ENCODE assay signal across 8 mouse cellular contexts in the genomic region with DNA sequence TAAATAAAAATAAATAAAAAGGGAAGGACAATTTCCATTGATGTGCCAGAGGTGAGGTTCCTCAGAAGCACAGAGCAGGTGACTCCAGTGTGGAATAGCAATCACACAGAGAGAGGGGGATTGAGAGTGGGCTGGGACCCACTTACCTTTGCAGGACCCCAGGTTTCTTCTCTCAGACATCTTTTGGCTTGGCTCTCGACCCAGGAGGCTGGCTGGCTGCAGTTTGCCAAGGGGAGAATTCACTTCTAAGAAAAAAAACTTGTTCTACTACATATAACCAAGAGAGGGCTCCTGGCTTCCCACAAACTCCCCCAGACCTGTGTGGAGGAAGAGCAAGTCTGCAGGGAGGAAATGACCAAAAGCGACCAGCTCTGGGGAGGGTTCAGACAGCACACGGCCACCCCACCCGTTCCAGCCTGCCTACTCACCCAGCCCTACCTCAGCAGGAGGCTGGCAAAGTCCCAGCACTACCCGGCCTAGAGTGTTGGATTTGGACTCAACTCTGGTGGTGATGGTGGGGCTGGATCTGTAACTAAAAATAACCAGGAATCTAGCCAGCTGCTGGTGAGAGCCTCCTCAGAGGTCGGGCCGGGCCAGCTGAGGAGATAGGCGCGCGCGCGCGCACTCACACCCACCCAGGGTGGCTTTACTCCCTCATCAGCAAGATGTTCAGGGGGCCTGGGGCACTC. TPM values are rescaled to one million over a fixed set of nuclear protein-coding genes. Genes with fewer than 3 reads are reported as not detected.
DNase-seq lines count a peak whose midpoint lies in the region; ATAC-seq lines count a peak whose summit lies in the region.

No protein-coding gene starts in this region.

- peak overlapping the region; percentile 100 for H3K27ac ChIP-seq in embryonic facial prominence, embryonic 14.5 days (replicated peaks; ENCODE audit: low read depth, low read length)
- peak overlapping the region; percentile 100 for H3K27ac ChIP-seq in heart, embryonic 16.5 days (ENCODE audit: low read length)
- H3K27ac ChIP-seq in macrophage: 0 out of 2 replicates have a peak overlapping the region, but pooled peaks have one; percentile 2

- no peaks in the 10 kb centered on the region for H3K9me3 ChIP-seq in embryonic facial prominence, embryonic 14.5 days (ENCODE audit: control insufficient read depth, low read length)
- H3K9me3 ChIP-seq in heart, embryonic 16.5 days (replicated peaks; ENCODE audit: control insufficient read depth, low read length): no peaks in the 10 kb centered on the region

- H3K36me3 ChIP-seq in embryonic facial prominence, embryonic 14.5 days (ENCODE audit: control insufficient read depth, insufficient read depth, low read length): peaks cover 20% of the 10 kb centered on the region; the same call in 1 of the 2 replicates
- 0 out of 2 replicates have a peak, but pooled peaks cover 3% of the 10 kb centered on the region for H3K36me3 ChIP-seq in heart, embryonic 16.5 days (ENCODE audit: control insufficient read depth, insufficient read depth)
- peaks cover 10% of the 10 kb centered on the region; the same call in 1 of the 2 replicates for H3K36me3 ChIP-seq in macrophage (ENCODE audit: inconsistent target)

- 23% methylated on average over 13 of the region's 13 CpGs for WGBS in embryonic facial prominence, embryonic 14.5 days
- WGBS in heart, embryonic 16.5 days: 6% methylated on average over 13 of the region's 13 CpGs
- 62% methylated on average over 13 of the region's 13 CpGs for WGBS in macrophage (ENCODE audit: missing documents)

- H3K4me2 ChIP-seq in embryonic facial prominence, embryonic 14.5 days (ENCODE audit: low read depth, low read length): peak overlapping the region; percentile 100
- peak overlapping the region; percentile 98 for H3K4me2 ChIP-seq in heart, embryonic 16.5 days (ENCODE audit: low read depth, low read length)

- DNase-seq in 3T3-L1 (ENCODE audit: low read depth, low spot score) (peak; percentile 94), MN1 (ENCODE audit: low spot score) (peak; percentile 24)
- peak; percentile 82 for DNase-seq in embryonic facial prominence, embryonic 14.5 days (ENCODE audit: low spot score)
- DNase-seq in kidney, postnatal 25 days: peak; percentile 76 to 88
- peak; percentile 63 for DNase-seq in testis, postnatal 14 days (ENCODE audit: low spot score)
- no peak for DNase-seq in T-cell, adult 2 months (ENCODE audit: low spot score)

- H3K9ac ChIP-seq in embryonic facial prominence, embryonic 14.5 days (ENCODE audit: low read depth, low read length): peak overlapping the region; percentile 100; the same call in 1 of the 2 replicates
- peak overlapping the region; percentile 72 for H3K9ac ChIP-seq in heart, embryonic 16.5 days (ENCODE audit: low read length)

- no peak for ATAC-seq in embryonic facial prominence, embryonic 14.5 days (ENCODE audit: low read depth)
- ATAC-seq in heart, embryonic 16.5 days (replicated peaks; ENCODE audit: extremely low read depth, insufficient read depth, low FRiP score): peak; percentile 7

- H3K79me2 ChIP-seq in macrophage (ENCODE audit: inconsistent target): peaks cover 34% of the 10 kb centered on the region

- H3K27me3 ChIP-seq in embryonic facial prominence, embryonic 14.5 days (replicated peaks; ENCODE audit: control insufficient read depth, insufficient read depth, low read length): no peaks in the 10 kb centered on the region
- no peaks in the 10 kb centered on the region for H3K27me3 ChIP-seq in heart, embryonic 16.5 days (ENCODE audit: control insufficient read depth, insufficient read depth, low read length)

- peaks cover 59% of the 10 kb centered on the region for H3K4me1 ChIP-seq in embryonic facial prominence, embryonic 14.5 days (ENCODE audit: control insufficient read depth, insufficient read depth, low read length)
- H3K4me1 ChIP-seq in heart, embryonic 16.5 days (ENCODE audit: control insufficient read depth, insufficient read depth, low read length): peaks cover 66% of the 10 kb centered on the region

- H3K4me3 ChIP-seq in embryonic facial prominence, embryonic 14.5 days (ENCODE audit: low read depth, low read length): peak overlapping the region; percentile 90
- H3K4me3 ChIP-seq in heart, embryonic 16.5 days (ENCODE audit: low read length): peak overlapping the region; percentile 73
- no peak overlapping the region for H3K4me3 ChIP-seq in macrophage (ENCODE audit: inconsistent target)

RNA-seq across cellular contexts. Expression of a gene that starts 1.8 kb away (rescaled TPM):
- 4.1 and 5.2 TPM in 2 replicates for polyA plus RNA-seq in embryonic facial prominence, embryonic 14.5 days (2014; fragmentation: Nextera tagmentation; extraction: Ambion mirVana)
- polyA plus RNA-seq in heart, embryonic 16.5 days (2015; fragmentation: Nextera tagmentation; extraction: Ambion mirVana): 2.2 and 2.4 TPM in 2 replicates
- 10 to 100 TPM in 11 of 26 experiments, 1 to 10 TPM in 11, under 1 TPM in 4; 0.31 to 73.6 (median 4.6) TPM for total RNA-seq in macrophage (2018; cell fraction: chromatin; rRNA removed)
- total RNA-seq in macrophage (2018; cell fraction: cytosol; rRNA removed): 10 to 100 TPM in 8 of 26 experiments, 1 to 10 TPM in 18; 1.3 to 29.5 (median 2.6) TPM
- 10 to 100 TPM in 13 of 26 experiments, 1 to 10 TPM in 13; 1.2 to 19.8 (median 9.8) TPM for total RNA-seq in macrophage (2018; cell fraction: nucleus; rRNA removed)
- polyA plus RNA-seq in macrophage (2018): 0.73 to 1.9 TPM (median 0.77 TPM) in 3 replicates

RNA-seq across cellular contexts. Expression of a gene that starts 7.7 kb away (rescaled TPM):
- 9.8 and 9.9 TPM in 2 replicates for polyA plus RNA-seq in embryonic facial prominence, embryonic 14.5 days (2014; fragmentation: Nextera tagmentation; extraction: Ambion mirVana)
- 6.0 and 6.5 TPM in 2 replicates for polyA plus RNA-seq in heart, embryonic 16.5 days (2015; fragmentation: Nextera tagmentation; extraction: Ambion mirVana)
- 100 to 1,000 TPM in 13 of 26 experiments, 10 to 100 TPM in 13; 18.3 to 239 (median 95.7) TPM for total RNA-seq in macrophage (2018; cell fraction: chromatin; rRNA removed)
- total RNA-seq in macrophage (2018; cell fraction: cytosol; rRNA removed): 10 to 100 TPM in 24 of 26 experiments, 1 to 10 TPM in 2; 8.6 to 39.5 (median 22.5) TPM
- 100 to 1,000 TPM in 2 of 26 experiments, 10 to 100 TPM in 24; 19.1 to 231 (median 59.7) TPM for total RNA-seq in macrophage (2018; cell fraction: nucleus; rRNA removed)
- polyA plus RNA-seq in macrophage (2018): 8.0 to 13.8 TPM (median 9.3 TPM) in 3 replicates

RNA-seq across cellular contexts. Expression of a gene that starts 34.9 kb away (rescaled TPM):
- polyA plus RNA-seq in embryonic facial prominence, embryonic 14.5 days (2014; fragmentation: Nextera tagmentation; extraction: Ambion mirVana): 49.5 and 58.1 TPM in 2 replicates
- polyA plus RNA-seq in heart, embryonic 16.5 days (2015; fragmentation: Nextera tagmentation; extraction: Ambion mirVana): 60.0 and 63.8 TPM in 2 replicates
- 10 to 100 TPM in 24 of 26 experiments, 1 to 10 TPM in 2; 8.0 to 43.2 (median 25.0) TPM for total RNA-seq in macrophage (2018; cell fraction: chromatin; rRNA removed)
- 10 to 100 TPM; 14.3 to 23.1 (median 18.2) TPM for total RNA-seq in macrophage (2018; cell fraction: cytosol; rRNA removed)
- total RNA-seq in macrophage (2018; cell fraction: nucleus; rRNA removed): 10 to 100 TPM in 23 of 26 experiments, 1 to 10 TPM in 3; 7.1 to 33.1 (median 18.5) TPM
- 13.6 to 18.6 TPM (median 16.4 TPM) in 3 replicates for polyA plus RNA-seq in macrophage (2018)

RNA-seq across cellular contexts. Expression of a gene that starts 48.2 kb away (rescaled TPM):
- polyA plus RNA-seq in embryonic facial prominence, embryonic 14.5 days (2014; fragmentation: Nextera tagmentation; extraction: Ambion mirVana): not detected in 2 replicates
- polyA plus RNA-seq in heart, embryonic 16.5 days (2015; fragmentation: Nextera tagmentation; extraction: Ambion mirVana): 0.20 and 0.46 TPM in 2 replicates
- not detected for total RNA-seq in macrophage (2018; cell fraction: chromatin; rRNA removed)
- total RNA-seq in macrophage (2018; cell fraction: cytosol; rRNA removed): not detected
- not detected for total RNA-seq in macrophage (2018; cell fraction: nucleus; rRNA removed)
- not detected in 3 replicates for polyA plus RNA-seq in macrophage (2018)

Comparison
In these comparisons a context has a peak if more than half of its experiments do, and no peak if none do; other contexts are left out.
1. H3K27ac ChIP-seq: peak in every context shown above with its lines; median percentile 100 in embryonic facial prominence, embryonic 14.5 days; 100 in heart, embryonic 16.5 days; 2 in macrophage.